Mouse (Mus musculus): ENCODE data around the gene Sgsm1. TPM values are rescaled to one million over a fixed set of nuclear protein-coding genes. Genes with fewer than 3 reads are reported as not detected.

Sgsm1 gene
- polyA plus RNA-seq, 1 experiment from 2014 or later: 16.0 TPM

GRCm38 (mm10) chr5:113208048-113208447 lies 102.5 kb downstream of the Sgsm1 start:
- Histone ChIP-seq H3K27ac (replicated peaks) (no peak overlapping the region; the same call in 1 of the 2 replicates), H3K4me3 (no peak overlapping the region), H3K9me3 (replicated peaks) (no peaks in the 10 kb centered on the region; the same call in 1 of the 2 replicates), H3K27me3 (ENCODE audit: low read depth, poor library complexity, severe bottlenecking) (no peaks in the 10 kb centered on the region), H3K36me3 (no peaks in the 10 kb centered on the region), H3K4me1 (peaks cover 44% of the 10 kb centered on the region)
- 94% methylated on average over 4 of the region's 4 CpGs for WGBS
- DNase-seq (ENCODE audit: low spot score): no peak

- H3K4me3 ChIP-seq: no peak overlapping the region
- H3K27me3 ChIP-seq (ENCODE audit: low read depth, poor library complexity, severe bottlenecking): no peaks in the 10 kb centered on the region
- no peaks in the 10 kb centered on the region; the same call in 1 of the 2 replicates for H3K9me3 ChIP-seq (replicated peaks)
- peaks cover 37% of the 10 kb centered on the region for H3K4me1 ChIP-seq
- DNase-seq (ENCODE audit: low spot score): no peak
- H3K27ac ChIP-seq (replicated peaks): no peak overlapping the region
- no peaks in the 10 kb centered on the region for H3K36me3 ChIP-seq
- WGBS: 75% methylated on average over 9 of the region's 9 CpGs
These were observed 103.8 kb downstream of the Sgsm1 start for GRCm38 (mm10) chr5:113206670-113207352.

GRCm38 (mm10) chr5:113204193-113204592 lies 106.4 kb downstream of the Sgsm1 start:
- DNase-seq (ENCODE audit: low spot score): no peak
- Histone ChIP-seq H3K4me3 (no peak overlapping the region), H3K9me3 (replicated peaks) (no peaks in the 10 kb centered on the region; the same call in 1 of the 2 replicates), H3K36me3 (no peaks in the 10 kb centered on the region), H3K27me3 (ENCODE audit: low read depth, poor library complexity, severe bottlenecking) (no peaks in the 10 kb centered on the region), H3K4me1 (peaks cover 28% of the 10 kb centered on the region), H3K27ac (replicated peaks) (no peak overlapping the region)
- WGBS: 94% methylated on average over 9 of the region's 9 CpGs

GRCm38 (mm10) chr5:113199772-113200134 lies 110.8 kb downstream of the Sgsm1 start:
- no peaks in the 10 kb centered on the region; the same call in 1 of the 2 replicates for H3K9me3 ChIP-seq (replicated peaks)
- no peak overlapping the region for H3K4me3 ChIP-seq
- peaks cover 21% of the 10 kb centered on the region for H3K4me1 ChIP-seq
- H3K27ac ChIP-seq (replicated peaks): 0 out of 2 replicates have a peak overlapping the region, but pooled peaks have one; percentile 6
- WGBS: 88% methylated on average over 10 of the region's 10 CpGs
- H3K36me3 ChIP-seq: no peaks in the 10 kb centered on the region
- DNase-seq (ENCODE audit: low spot score): no peak
- no peaks in the 10 kb centered on the region for H3K27me3 ChIP-seq (ENCODE audit: low read depth, poor library complexity, severe bottlenecking)

GRCm38 (mm10) chr5:113199126-113199771 lies 111.3 kb downstream of the Sgsm1 start:
- no peak for DNase-seq (ENCODE audit: low spot score)
- no peaks in the 10 kb centered on the region for H3K27me3 ChIP-seq (ENCODE audit: low read depth, poor library complexity, severe bottlenecking)
- 54% methylated on average over 8 of the region's 8 CpGs for WGBS
- H3K36me3 ChIP-seq: no peaks in the 10 kb centered on the region
- no peaks in the 10 kb centered on the region; the same call in 1 of the 2 replicates for H3K9me3 ChIP-seq (replicated peaks)
- peak overlapping the region; percentile 55 for H3K27ac ChIP-seq (replicated peaks)
- H3K4me3 ChIP-seq: no peak overlapping the region
- H3K4me1 ChIP-seq: peaks cover 21% of the 10 kb centered on the region

GRCm38 (mm10) chr5:113196916-113197794 lies 113.4 kb downstream of the Sgsm1 start:
- no peak for DNase-seq (ENCODE audit: low spot score)
- H3K36me3 ChIP-seq: no peaks in the 10 kb centered on the region
- no peak overlapping the region for H3K4me3 ChIP-seq
- H3K4me1 ChIP-seq: peaks cover 25% of the 10 kb centered on the region
- no peaks in the 10 kb centered on the region for H3K9me3 ChIP-seq (replicated peaks)
- peak overlapping the region; percentile 55 for H3K27ac ChIP-seq (replicated peaks)
- 76% methylated on average over 9 of the region's 9 CpGs for WGBS
- H3K27me3 ChIP-seq (ENCODE audit: low read depth, poor library complexity, severe bottlenecking): no peaks in the 10 kb centered on the region

GRCm38 (mm10) chr5:113195907-113196306 lies 114.7 kb downstream of the Sgsm1 start:
- Histone ChIP-seq H3K27ac (replicated peaks) (0 out of 2 replicates have a peak overlapping the region, but pooled peaks have one; percentile 23), H3K36me3 (peaks cover 10% of the 10 kb centered on the region), H3K4me1 (peaks cover 35% of the 10 kb centered on the region), H3K27me3 (ENCODE audit: low read depth, poor library complexity, severe bottlenecking) (no peaks in the 10 kb centered on the region), H3K9me3 (replicated peaks) (no peaks in the 10 kb centered on the region), H3K4me3 (no peak overlapping the region)
- no peak for DNase-seq (ENCODE audit: low spot score)
- 93% methylated on average over 6 of the region's 6 CpGs for WGBS

- H3K9me3 ChIP-seq (replicated peaks): no peaks in the 10 kb centered on the region
- H3K27ac ChIP-seq (replicated peaks): 0 out of 2 replicates have a peak overlapping the region, but pooled peaks have one; percentile 23
- peaks cover 38% of the 10 kb centered on the region for H3K4me1 ChIP-seq
- 92% methylated on average over 12 of the region's 12 CpGs for WGBS
- peaks cover 14% of the 10 kb centered on the region for H3K36me3 ChIP-seq
- no peak overlapping the region for H3K4me3 ChIP-seq
- no peak for DNase-seq (ENCODE audit: low spot score)
- H3K27me3 ChIP-seq (ENCODE audit: low read depth, poor library complexity, severe bottlenecking): no peaks in the 10 kb centered on the region
These were observed 115.1 kb downstream of the Sgsm1 start for GRCm38 (mm10) chr5:113195451-113195850.

GRCm38 (mm10) chr5:113193762-113194161 lies 116.8 kb downstream of the Sgsm1 start:
- no peak for DNase-seq (ENCODE audit: low spot score)
- peak overlapping the region; percentile 10; the same call in 1 of the 2 replicates for H3K27ac ChIP-seq (replicated peaks)
- peaks cover 30% of the 10 kb centered on the region for H3K36me3 ChIP-seq
- H3K9me3 ChIP-seq (replicated peaks): no peaks in the 10 kb centered on the region
- H3K27me3 ChIP-seq (ENCODE audit: low read depth, poor library complexity, severe bottlenecking): no peaks in the 10 kb centered on the region
- no peak overlapping the region for H3K4me3 ChIP-seq
- 93% methylated on average over 18 of the region's 18 CpGs for WGBS
- peaks cover 29% of the 10 kb centered on the region for H3K4me1 ChIP-seq

Small RNA genes lying within 50 kb of the gene (microRNA-seq; reads per million reads assigned to microRNA genes)
- gene Mir7229: not detected
- gene Mir7230: not detected

Other genes starting within 250 kb of the Sgsm1 start
- gene Crybb2, start 240.7 kb downstream of the Sgsm1 start, polyA plus RNA-seq (2016; fragmentation: Nextera tagmentation; extraction: Ambion mirVana): not detected in 2 replicates
- gene Crybb3, start 229.2 kb downstream of the Sgsm1 start, polyA plus RNA-seq (2016; fragmentation: Nextera tagmentation; extraction: Ambion mirVana): 0.40 and 2.0 TPM in 2 replicates
- 2.7 and 2.9 TPM in 2 replicates for gene 2900026A02Rik, start 89.5 kb downstream of the Sgsm1 start, polyA plus RNA-seq (2016; fragmentation: Nextera tagmentation; extraction: Ambion mirVana)
- 0.10 TPM in 1 of 2 replicates, not detected in the other for gene Tmem211, start 83.9 kb downstream of the Sgsm1 start, polyA plus RNA-seq (2016; fragmentation: Nextera tagmentation; extraction: Ambion mirVana)
- gene Aym1, start 46.5 kb upstream of the Sgsm1 start, polyA plus RNA-seq (2016; fragmentation: Nextera tagmentation; extraction: Ambion mirVana): not detected in 2 replicates
- gene Wscd2, start 179.5 kb upstream of the Sgsm1 start, polyA plus RNA-seq (2016; fragmentation: Nextera tagmentation; extraction: Ambion mirVana): 9.2 and 11.8 TPM in 2 replicates